Mouse (Mus musculus): ENCODE results near the gene Zbtb4.
A peak's percentile ranks its signal among the peaks of the same experiment; 100 is the strongest.

The Zbtb4 gene

GRCm38 (mm10) chr11:69765221-69766125, at the start of gene Zbtb4:
Gene Zbtb4, plus strand, starts transcription at chr11:69765912.
- peak; percentile 47 to 55 for DNase-seq

GRCm38 (mm10) chr11:69715929-69716328, 49.8 kb upstream of the Zbtb4 start:
- DNase-seq: no peak

GRCm38 (mm10) chr11:69716953-69717352, 48.8 kb upstream of the Zbtb4 start:
- no peak for DNase-seq

DNA sequence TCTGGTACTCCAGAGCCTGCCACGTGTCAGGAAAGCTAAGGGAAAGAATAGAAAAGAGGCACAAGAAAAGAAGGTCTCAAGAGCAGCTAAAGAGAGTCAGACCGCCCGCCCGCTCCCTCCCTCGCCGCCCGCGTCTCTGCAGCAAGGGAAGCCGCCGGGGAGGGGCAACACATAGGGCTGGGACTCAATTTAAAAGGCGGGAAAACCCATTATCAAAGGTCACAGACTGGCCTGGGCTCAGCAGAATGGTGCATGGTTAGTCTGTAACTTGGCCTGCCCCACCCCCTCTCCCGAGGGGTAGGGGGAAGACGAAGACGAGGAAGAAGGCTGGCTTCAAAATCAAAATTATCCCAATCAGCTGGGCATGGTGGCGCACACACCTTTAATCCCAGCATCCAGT, 47.1 kb upstream of the Zbtb4 start:
- no peak for DNase-seq

GRCm38 (mm10) chr11:69719423-69719822, 46.3 kb upstream of the Zbtb4 start:
- no peak for DNase-seq

- no peak for DNase-seq
Measured at GRCm38 (mm10) chr11:69720852-69721251, 44.9 kb upstream of the Zbtb4 start.

- no peak for DNase-seq
Measured at GRCm38 (mm10) chr11:69723074-69723473, 42.6 kb upstream of the Zbtb4 start.

DNA sequence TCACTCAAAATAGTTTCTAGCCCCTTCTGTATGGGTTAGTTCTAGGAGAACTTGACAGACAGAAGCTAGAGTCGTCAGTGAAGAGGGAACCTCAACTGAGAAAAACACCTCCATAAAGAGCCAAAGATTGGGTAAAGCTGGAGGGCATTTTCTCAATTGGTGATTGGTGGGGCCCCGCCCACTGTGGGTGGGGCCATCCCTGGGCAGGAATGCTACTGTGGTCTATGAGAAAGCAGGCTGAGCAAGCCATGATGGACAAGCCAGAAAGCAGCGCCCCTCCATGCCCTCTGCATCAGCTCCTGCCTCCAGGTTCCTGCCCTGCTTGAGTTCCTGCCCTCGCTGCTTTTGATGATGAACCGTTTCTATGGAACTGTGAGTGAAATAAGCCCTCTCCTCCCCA, 39.8 kb upstream of the Zbtb4 start:
- DNase-seq: no peak

- peak; percentile 81 to 83 for DNase-seq
Measured at GRCm38 (mm10) chr11:69729063-69729462, 36.6 kb upstream of the Zbtb4 start.

GRCm38 (mm10) chr11:69731408-69731807, 34.3 kb upstream of the Zbtb4 start:
- DNase-seq: peak; percentile 16 to 28

GRCm38 (mm10) chr11:69751635-69752034, 14.1 kb upstream of the Zbtb4 start:
- DNase-seq: no peak

- no peak for DNase-seq
Measured at GRCm38 (mm10) chr11:69752686-69753085, 13.0 kb upstream of the Zbtb4 start.

- DNase-seq: peak in 1 of 2 experiments; percentile 14
Measured at GRCm38 (mm10) chr11:69754233-69754632, 11.5 kb upstream of the Zbtb4 start.

- DNase-seq: peak; percentile 57 to 67
Measured at GRCm38 (mm10) chr11:69754701-69755100, 11.0 kb upstream of the Zbtb4 start.

DNA sequence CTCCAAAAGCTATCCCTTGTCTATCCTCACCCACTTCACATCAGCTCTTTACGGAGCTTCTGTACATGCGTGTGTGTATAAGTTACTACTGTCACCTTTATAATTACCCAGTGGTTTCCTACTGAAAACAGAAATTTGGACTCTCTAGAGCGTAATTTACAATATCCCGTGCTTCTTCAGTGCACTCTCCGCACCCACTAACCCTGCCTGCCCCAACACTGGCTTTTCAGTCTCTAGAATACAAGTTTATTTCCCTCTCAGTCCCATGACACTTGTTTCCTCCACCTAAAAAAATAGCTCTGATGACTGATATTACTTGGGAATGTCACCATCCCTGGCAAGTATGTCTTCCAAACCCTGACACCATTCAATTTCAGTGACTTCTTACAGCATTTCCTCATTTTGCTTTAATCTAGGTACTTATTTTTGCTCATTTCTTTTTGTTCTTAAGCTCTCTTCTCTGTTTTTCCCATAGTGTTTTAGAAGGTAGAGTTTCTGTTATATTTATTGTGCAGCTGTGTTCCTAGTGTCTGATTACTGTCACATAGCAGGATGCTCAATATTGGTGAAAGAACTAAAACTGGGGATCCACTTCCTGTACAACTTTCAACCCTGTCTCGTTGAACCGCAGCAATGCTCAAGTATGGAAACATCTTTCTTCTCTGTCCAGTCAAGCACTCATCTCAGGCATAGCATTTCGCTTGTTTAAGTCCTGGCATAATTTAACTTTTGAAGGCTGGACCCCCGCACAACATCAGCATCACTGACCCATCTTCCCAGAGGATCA, 8.2 kb upstream of the Zbtb4 start:
- peak in 1 of 2 experiments; percentile 12 for DNase-seq

- DNase-seq: peak; percentile 96 to 97
Measured at GRCm38 (mm10) chr11:69758090-69758456, 7.6 kb upstream of the Zbtb4 start.

DNA sequence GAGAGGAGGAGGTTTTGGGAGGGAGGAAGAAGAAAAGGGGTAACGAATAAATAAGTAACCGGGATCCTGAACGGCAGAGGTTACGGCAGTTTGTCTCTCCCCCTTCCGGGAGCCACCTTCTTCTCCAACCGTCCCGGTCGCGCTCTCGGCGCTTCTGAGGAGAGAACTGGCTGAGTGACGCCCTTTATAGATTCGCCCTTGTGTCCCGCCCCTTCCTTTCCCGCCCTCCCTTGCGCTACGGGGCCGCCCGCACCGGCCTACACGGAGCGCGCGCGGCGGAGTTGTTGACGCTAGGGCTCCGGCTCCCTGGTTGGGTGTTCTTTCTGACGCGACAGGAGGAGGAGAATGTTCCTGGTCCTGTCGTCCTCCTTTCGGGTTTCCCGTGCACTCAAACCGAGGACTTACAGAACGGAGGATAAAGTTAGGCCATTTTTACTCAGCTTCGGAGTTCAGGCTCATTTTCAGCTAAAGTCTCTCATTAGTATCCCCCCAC, 7.2 kb upstream of the Zbtb4 start, which contains the start of gene Polr2a:
Gene Polr2a, minus strand, starts transcription at position 160 of the 493 bp plus-strand sequence.
- DNase-seq: peak; percentile 99

GRCm38 (mm10) chr11:69758971-69759721, 6.6 kb upstream of the Zbtb4 start:
- DNase-seq: peak in 1 of 2 experiments; percentile 61

DNA sequence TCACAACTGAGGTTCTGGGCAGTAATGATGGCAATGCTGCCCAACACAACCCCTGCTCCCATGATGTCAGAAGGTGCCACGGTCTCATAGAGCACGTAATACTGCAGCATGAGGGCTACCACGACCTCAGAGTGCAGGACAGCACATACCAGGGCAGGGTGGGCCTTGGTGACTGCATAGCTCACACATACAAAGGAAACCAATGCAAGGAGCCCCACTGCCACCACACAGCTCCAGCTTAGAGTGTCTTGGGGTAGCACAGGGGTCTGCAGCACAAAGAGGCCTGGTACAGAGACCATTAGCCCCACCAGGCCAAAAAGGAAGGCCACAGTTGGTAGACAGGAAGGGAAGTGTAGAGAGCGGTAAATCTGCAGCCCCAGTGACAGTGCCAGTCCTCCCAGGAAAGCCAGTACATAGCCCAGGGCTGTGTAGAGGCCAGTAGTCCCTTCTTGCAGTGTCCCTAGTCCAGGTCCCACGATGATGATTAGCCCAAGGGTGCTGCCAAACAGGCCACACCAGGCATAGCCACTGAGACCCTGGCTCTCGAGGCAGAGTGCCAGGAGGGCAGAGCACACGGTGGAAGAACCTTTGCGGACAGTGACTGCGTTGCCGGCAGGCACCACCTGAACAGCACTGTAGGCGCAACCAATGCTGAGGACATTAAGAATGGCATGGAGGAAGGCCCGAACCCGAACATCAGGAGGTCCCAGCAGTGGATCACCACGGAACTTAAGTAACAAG, 5.4 kb upstream of the Zbtb4 start:
- DNase-seq: no peak

DNA sequence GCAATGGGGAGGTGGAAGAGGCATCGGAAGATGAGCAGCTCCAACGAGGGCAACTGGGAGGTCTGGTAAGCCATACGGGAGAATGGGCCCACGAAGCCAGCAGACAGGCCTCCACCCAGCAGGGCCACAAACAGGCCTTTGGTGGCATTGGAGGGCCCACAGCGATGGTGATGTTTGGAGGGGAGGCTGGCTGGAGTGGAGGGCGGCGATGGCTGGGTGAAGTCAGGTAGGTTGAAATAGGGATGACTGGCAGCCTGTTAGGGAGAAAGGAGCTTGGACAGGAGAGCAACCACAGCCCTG, 4.9 kb upstream of the Zbtb4 start:
- no peak for DNase-seq

DNA sequence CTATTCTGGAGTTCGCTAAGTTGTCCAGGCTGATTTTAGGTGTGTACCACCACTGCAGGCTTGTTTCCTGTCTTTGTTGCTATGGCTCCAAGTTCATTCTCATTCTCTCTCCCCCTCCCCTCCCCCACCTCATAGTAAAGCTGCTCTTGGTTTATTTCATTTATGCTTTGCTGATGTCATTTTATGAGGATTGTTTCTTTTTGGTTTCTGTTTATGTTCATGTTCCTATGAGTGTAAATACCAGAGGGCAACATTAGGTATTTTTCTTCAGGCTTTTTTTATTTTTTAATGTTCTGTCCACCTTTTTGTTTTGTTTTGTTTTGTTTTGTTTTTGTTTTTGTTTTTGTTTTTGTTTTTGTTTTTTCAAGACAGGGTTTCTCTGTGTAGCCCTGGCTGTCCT, 3.8 kb upstream of the Zbtb4 start, which contains the start of gene Slc35g3:
Gene Slc35g3, minus strand, starts transcription at position 101 of the 400 bp plus-strand sequence.
- no peak for DNase-seq

GRCm38 (mm10) chr11:69763551-69763950, 2.2 kb upstream of the Zbtb4 start:
- DNase-seq: peak; percentile 43 to 48

Measured in B cell, adult 2 months (primary cell).